Mouse (Mus musculus): ENCODE measurements at regions not wholly inside any gene's neighbourhood (a gene's known extent, or its start where the extent isn't known, plus 50 kb on each side); places are given as distances from the start of the nearest gene placed in this dataset.
"Not testable (repeated sequence)": the region's sequence is repeated elsewhere in the genome, so short reads cannot be mapped to it uniquely, and the experiment has no call there.

- WGBS, result 92% methylated on average over 5 of the region's 5 CpGs
- H3K9ac ChIP-seq (ENCODE audit: low read depth, low read length), result no peak overlapping the region
These were observed 172.8 kb downstream of the Wdr11 start for GRCm38 (mm10) chr7:129764456-129764970.

GRCm38 (mm10) chr7:129765681-129766080 is 174.0 kb downstream of the Wdr11 start:
- no peak overlapping the region for H3K9ac ChIP-seq (ENCODE audit: low read depth, low read length)
- 81% methylated on average over 7 of the region's 7 CpGs for WGBS
- H3K27me3 ChIP-seq (ENCODE audit: control insufficient read depth, insufficient read depth, low read depth, low read length), result no peaks in the 10 kb centered on the region
- no peaks in the 10 kb centered on the region for H3K36me3 ChIP-seq (ENCODE audit: control insufficient read depth, insufficient read depth, low read length)
- H3K9me3 ChIP-seq (replicated peaks; ENCODE audit: control insufficient read depth, low read length, poor library complexity, severe bottlenecking), result 0 out of 2 replicates have a peak, but pooled peaks cover 2% of the 10 kb centered on the region
- no peak overlapping the region for H3K27ac ChIP-seq (ENCODE audit: low read length)
- ATAC-seq, result no peak
- H3K4me1 ChIP-seq (ENCODE audit: control insufficient read depth, insufficient read depth, low read length), result no peaks in the 10 kb centered on the region
- no peak overlapping the region for H3K4me2 ChIP-seq (ENCODE audit: low read length)
- no peak overlapping the region for H3K4me3 ChIP-seq (ENCODE audit: low read depth, low read length)

More at GRCm38 (mm10) chr7:129764456-129764970, 172.8 kb downstream of the Wdr11 start:
- H3K27ac ChIP-seq (ENCODE audit: low read length), result no peak overlapping the region
- no peak for ATAC-seq
- no peak overlapping the region for H3K4me3 ChIP-seq (ENCODE audit: low read depth, low read length)
- H3K27me3 ChIP-seq (ENCODE audit: control insufficient read depth, insufficient read depth, low read depth, low read length), result no peaks in the 10 kb centered on the region
- H3K9me3 ChIP-seq (replicated peaks; ENCODE audit: control insufficient read depth, low read length, poor library complexity, severe bottlenecking), result 0 out of 2 replicates have a peak, but pooled peaks cover 2% of the 10 kb centered on the region
- H3K4me2 ChIP-seq (ENCODE audit: low read length), result no peak overlapping the region
- no peaks in the 10 kb centered on the region for H3K4me1 ChIP-seq (ENCODE audit: control insufficient read depth, insufficient read depth, low read length)
- no peaks in the 10 kb centered on the region for H3K36me3 ChIP-seq (ENCODE audit: control insufficient read depth, insufficient read depth, low read length)

GRCm38 (mm10) chr7:129766087-129766834 is 174.6 kb downstream of the Wdr11 start:
- Histone ChIP-seq H3K9me3 (replicated peaks; ENCODE audit: control insufficient read depth, low read length, poor library complexity, severe bottlenecking) (0 out of 2 replicates have a peak, but pooled peaks cover 2% of the 10 kb centered on the region), H3K4me3 (ENCODE audit: low read depth, low read length) (no peak overlapping the region), H3K4me1 (ENCODE audit: control insufficient read depth, insufficient read depth, low read length) (no peaks in the 10 kb centered on the region), H3K27me3 (ENCODE audit: control insufficient read depth, insufficient read depth, low read depth, low read length) (no peaks in the 10 kb centered on the region), H3K27ac (ENCODE audit: low read length) (no peak overlapping the region), H3K4me2 (ENCODE audit: low read length) (no peak overlapping the region), H3K9ac (ENCODE audit: low read depth, low read length) (no peak overlapping the region), H3K36me3 (ENCODE audit: control insufficient read depth, insufficient read depth, low read length) (no peaks in the 10 kb centered on the region)
- ATAC-seq, result no peak
- WGBS, result 65% methylated on average over 6 of the region's 6 CpGs

GRCm38 (mm10) chr7:129769673-129770072 is 178.0 kb downstream of the Wdr11 start:
- not testable (repeated sequence) for H3K4me2 ChIP-seq (ENCODE audit: low read length); H3K9ac ChIP-seq (ENCODE audit: low read depth, low read length); H3K27ac ChIP-seq (ENCODE audit: low read length); ATAC-seq; H3K4me1 ChIP-seq (ENCODE audit: control insufficient read depth, insufficient read depth, low read length); H3K36me3 ChIP-seq (ENCODE audit: control insufficient read depth, insufficient read depth, low read length); H3K4me3 ChIP-seq (ENCODE audit: low read depth, low read length); H3K27me3 ChIP-seq (ENCODE audit: control insufficient read depth, insufficient read depth, low read depth, low read length); H3K9me3 ChIP-seq (replicated peaks; ENCODE audit: control insufficient read depth, low read length, poor library complexity, severe bottlenecking)
- WGBS, result 91% methylated on average over 1 of the region's 1 CpGs

GRCm38 (mm10) chr7:129771876-129772275 is 180.2 kb downstream of the Wdr11 start:
- no peak overlapping the region for H3K4me2 ChIP-seq (ENCODE audit: low read length)
- H3K4me3 ChIP-seq (ENCODE audit: low read depth, low read length), result no peak overlapping the region
- H3K27me3 ChIP-seq (ENCODE audit: control insufficient read depth, insufficient read depth, low read depth, low read length), result no peaks in the 10 kb centered on the region
- ATAC-seq, result no peak
- 89% methylated on average over 2 of the region's 2 CpGs for WGBS
- no peak overlapping the region for H3K27ac ChIP-seq (ENCODE audit: low read length)
- no peaks in the 10 kb centered on the region for H3K36me3 ChIP-seq (ENCODE audit: control insufficient read depth, insufficient read depth, low read length)
- no peaks in the 10 kb centered on the region for H3K9me3 ChIP-seq (replicated peaks; ENCODE audit: control insufficient read depth, low read length, poor library complexity, severe bottlenecking)
- H3K4me1 ChIP-seq (ENCODE audit: control insufficient read depth, insufficient read depth, low read length), result peaks cover 9% of the 10 kb centered on the region
- no peak overlapping the region for H3K9ac ChIP-seq (ENCODE audit: low read depth, low read length)

- H3K4me1 ChIP-seq (ENCODE audit: control insufficient read depth, insufficient read depth, low read length), result peaks cover 9% of the 10 kb centered on the region
- no peak overlapping the region for H3K27ac ChIP-seq (ENCODE audit: low read length)
- no peaks in the 10 kb centered on the region for H3K36me3 ChIP-seq (ENCODE audit: control insufficient read depth, insufficient read depth, low read length)
- 70% methylated on average over 11 of the region's 11 CpGs for WGBS
- H3K27me3 ChIP-seq (ENCODE audit: control insufficient read depth, insufficient read depth, low read depth, low read length), result peaks cover 2% of the 10 kb centered on the region; the same call in 1 of the 2 replicates
- no peak for ATAC-seq
- no peak overlapping the region for H3K4me3 ChIP-seq (ENCODE audit: low read depth, low read length)
- H3K9me3 ChIP-seq (replicated peaks; ENCODE audit: control insufficient read depth, low read length, poor library complexity, severe bottlenecking), result no peaks in the 10 kb centered on the region
- no peak overlapping the region for H3K4me2 ChIP-seq (ENCODE audit: low read length)
- H3K9ac ChIP-seq (ENCODE audit: low read depth, low read length), result no peak overlapping the region
These were observed 181.1 kb downstream of the Wdr11 start for GRCm38 (mm10) chr7:129772540-129773331.

GRCm38 (mm10) chr7:129774261-129774861 is 182.7 kb downstream of the Wdr11 start:
- peak overlapping the region; percentile 34 for H3K4me2 ChIP-seq (ENCODE audit: low read length)
- H3K4me1 ChIP-seq (ENCODE audit: control insufficient read depth, insufficient read depth, low read length), result peaks cover 18% of the 10 kb centered on the region
- H3K9me3 ChIP-seq (replicated peaks; ENCODE audit: control insufficient read depth, low read length, poor library complexity, severe bottlenecking), result no peaks in the 10 kb centered on the region
- H3K4me3 ChIP-seq (ENCODE audit: low read depth, low read length), result no peak overlapping the region
- ATAC-seq, result no peak
- peaks cover 2% of the 10 kb centered on the region; the same call in 1 of the 2 replicates for H3K27me3 ChIP-seq (ENCODE audit: control insufficient read depth, insufficient read depth, low read depth, low read length)
- no peaks in the 10 kb centered on the region for H3K36me3 ChIP-seq (ENCODE audit: control insufficient read depth, insufficient read depth, low read length)
- H3K27ac ChIP-seq (ENCODE audit: low read length), result peak overlapping the region; percentile 18; the same call in 1 of the 2 replicates
- 0 out of 2 replicates have a peak overlapping the region, but pooled peaks have one; percentile 31 for H3K9ac ChIP-seq (ENCODE audit: low read depth, low read length)
- 3% methylated on average over 17 of the region's 17 CpGs for WGBS

GRCm38 (mm10) chr7:129775189-129775588 is 183.5 kb downstream of the Wdr11 start:
- Histone ChIP-seq H3K36me3 (ENCODE audit: control insufficient read depth, insufficient read depth, low read length) (no peaks in the 10 kb centered on the region), H3K9ac (ENCODE audit: low read depth, low read length) (no peak overlapping the region), H3K9me3 (replicated peaks; ENCODE audit: control insufficient read depth, low read length, poor library complexity, severe bottlenecking) (no peaks in the 10 kb centered on the region), H3K4me3 (ENCODE audit: low read depth, low read length) (no peak overlapping the region), H3K27ac (ENCODE audit: low read length) (no peak overlapping the region), H3K27me3 (ENCODE audit: control insufficient read depth, insufficient read depth, low read depth, low read length) (peaks cover 2% of the 10 kb centered on the region; the same call in 1 of the 2 replicates), H3K4me1 (ENCODE audit: control insufficient read depth, insufficient read depth, low read length) (peaks cover 21% of the 10 kb centered on the region), H3K4me2 (ENCODE audit: low read length) (no peak overlapping the region)
- no peak for ATAC-seq
- 39% methylated on average over 11 of the region's 11 CpGs for WGBS

Data from midbrain, embryonic 16.5 days (tissue).